Mouse (Mus musculus) cerebellum, postnatal 36 days (tissue): ENCODE results near the gene Clcn3.
A peak's percentile ranks its signal among the peaks of the same experiment; 100 is the strongest.

Experiments used
- DNase-seq, 2 experiments: peaks; one replicate each; pipeline ENCODE4 v3.0.0; 2021 to 2022; ENCODE audit warnings: mixed read lengths in 2 of 2

Gene Clcn3

GRCm38 (mm10) chr8:60951271-60951670 is 31.8 kb downstream of the Clcn3 start:
- peak in 1 of 2 experiments; percentile 49 for DNase-seq

- DNase-seq = no peak
These were observed 33.2 kb downstream of the Clcn3 start for GRCm38 (mm10) chr8:60949859-60950258.

GRCm38 (mm10) chr8:60947503-60947902 is 35.6 kb downstream of the Clcn3 start:
- DNase-seq = no peak

- no peak for DNase-seq
These were observed 40.2 kb downstream of the Clcn3 start for GRCm38 (mm10) chr8:60942867-60943266.

GRCm38 (mm10) chr8:60938717-60939424 is 44.2 kb downstream of the Clcn3 start:
- no peak for DNase-seq

DNA sequence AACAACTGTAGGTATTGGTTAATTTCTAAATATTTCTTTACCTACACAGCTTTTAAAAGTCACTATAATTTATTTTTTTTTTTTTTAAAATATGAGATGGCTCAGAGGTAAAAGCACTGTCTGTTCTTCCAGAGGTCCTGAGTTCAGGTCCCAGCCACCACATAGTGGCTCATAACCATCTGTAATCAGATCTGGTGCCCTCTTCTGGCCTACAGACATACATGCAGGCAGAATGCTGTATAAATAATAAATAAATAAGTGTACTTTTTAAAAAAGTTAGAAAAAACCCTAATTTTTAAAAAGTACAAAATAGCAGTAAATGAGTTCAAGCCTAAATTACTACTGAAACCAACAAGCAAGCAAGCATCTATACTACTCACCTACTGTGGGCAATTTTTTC is 49.5 kb downstream of the Clcn3 start:
- no peak for DNase-seq

- DNase-seq = no peak
These were observed 62.9 kb downstream of the Clcn3 start for GRCm38 (mm10) chr8:60920176-60920575.

- no peak for DNase-seq
These were observed 64.0 kb downstream of the Clcn3 start for GRCm38 (mm10) chr8:60919069-60919468.

DNA sequence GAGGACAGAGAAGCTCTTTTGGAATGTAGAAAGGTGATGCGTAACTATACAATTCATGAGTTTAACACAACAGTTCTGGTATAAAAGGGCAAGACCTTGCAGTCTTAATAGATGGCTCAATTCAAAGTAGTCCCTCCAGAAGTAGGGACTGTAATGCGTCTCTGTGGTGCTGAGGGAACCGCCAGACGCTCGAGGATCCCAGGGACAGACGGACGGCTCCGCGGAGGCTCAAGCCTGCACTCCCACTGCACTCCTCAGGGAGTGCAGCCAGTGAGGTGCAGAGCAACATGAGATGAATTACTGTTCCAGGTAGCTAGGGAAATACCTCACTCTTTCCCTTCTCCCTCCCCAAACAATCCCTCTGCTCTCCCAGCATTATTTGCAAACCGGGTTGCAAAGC is 70.5 kb downstream of the Clcn3 start:
- DNase-seq = no peak

GRCm38 (mm10) chr8:60912081-60912480 is 71.0 kb downstream of the Clcn3 start:
- DNase-seq = no peak

- peak in 1 of 2 experiments; percentile 14 for DNase-seq
These were observed 83.0 kb downstream of the Clcn3 start for GRCm38 (mm10) chr8:60900147-60900546.

- no peak for DNase-seq
These were observed 87.2 kb downstream of the Clcn3 start for GRCm38 (mm10) chr8:60895878-60896277.

DNA sequence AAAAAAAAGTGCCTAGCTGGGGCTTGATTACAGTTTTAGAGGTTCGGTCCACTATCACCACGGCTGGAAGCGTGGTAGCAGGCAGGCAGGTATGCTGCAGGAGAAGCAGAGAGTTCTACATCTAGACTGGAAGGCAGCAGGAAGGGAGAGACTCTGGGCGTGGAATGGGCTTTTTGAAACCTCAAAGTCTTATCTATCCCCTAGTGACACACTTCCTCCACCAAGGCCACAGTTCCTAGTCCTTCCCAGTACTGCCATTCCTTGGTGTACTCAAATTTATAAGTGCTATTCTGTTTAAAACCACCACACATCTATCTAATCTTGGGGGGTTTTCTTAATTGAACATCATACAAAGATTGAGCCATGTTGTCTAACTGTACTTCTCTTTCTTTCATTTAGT is 91.3 kb downstream of the Clcn3 start:
- no peak for DNase-seq

- DNase-seq = no peak
These were observed 92.6 kb downstream of the Clcn3 start for GRCm38 (mm10) chr8:60890520-60890874.

DNA sequence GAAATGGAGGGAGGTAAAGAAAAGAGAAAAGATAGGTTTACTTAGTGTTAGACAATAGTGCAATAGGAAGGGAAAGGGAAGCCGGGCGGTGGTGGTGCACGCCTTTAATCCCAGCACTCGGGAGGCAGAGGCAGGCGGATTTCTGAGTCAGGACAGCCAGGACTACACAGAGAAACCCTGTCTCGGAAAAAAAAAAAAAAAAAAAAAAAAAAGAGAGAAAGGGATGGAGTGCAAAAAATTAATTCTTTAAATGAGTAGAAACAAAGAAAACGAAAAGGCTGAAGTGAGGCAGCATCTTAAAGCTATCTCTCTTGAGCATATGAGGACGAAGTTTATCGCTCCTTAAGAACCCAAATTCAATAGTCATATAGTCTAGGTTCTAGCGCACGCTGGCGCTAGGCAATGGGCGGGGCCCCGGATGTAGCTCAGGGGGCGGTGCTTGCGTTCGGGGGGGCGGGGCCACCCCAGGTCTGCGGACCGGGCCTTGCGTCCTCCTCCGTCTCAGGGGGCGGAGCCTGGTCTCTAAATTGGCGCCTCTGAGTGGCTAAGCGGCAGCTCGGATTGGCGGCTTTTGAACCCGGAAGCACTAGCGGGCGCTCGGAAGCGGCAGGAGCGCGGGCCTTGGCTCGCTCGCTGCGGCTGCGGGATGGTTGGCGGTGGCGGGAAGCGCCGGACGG is 93.1 kb downstream of the Clcn3 start, which contains the start of gene Hpf1:
TSS of gene Hpf1 (plus strand) at position 576 of the 677 bp plus-strand sequence.
- peak; percentile 91 to 96 for DNase-seq

- no peak for DNase-seq
These were observed 93.8 kb downstream of the Clcn3 start for GRCm38 (mm10) chr8:60889131-60889842.

DNA sequence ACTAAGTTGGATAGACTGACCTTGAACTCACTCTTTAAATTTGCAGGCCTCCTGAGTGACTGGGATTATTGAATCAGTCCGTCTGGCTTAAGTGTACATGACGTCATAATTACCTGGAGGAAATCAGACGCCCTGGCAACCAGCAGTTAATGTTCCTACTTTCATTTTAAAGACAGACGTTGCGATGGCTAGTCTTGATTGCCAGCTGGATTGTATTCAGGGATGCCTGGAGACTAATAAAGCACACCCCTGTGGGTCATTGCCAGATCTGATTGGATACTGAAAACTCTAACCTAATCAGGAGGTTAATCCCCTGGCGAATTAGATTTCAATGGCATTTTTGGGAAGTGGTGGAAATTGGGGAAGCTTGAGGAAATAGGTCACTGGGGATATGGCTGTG is 96.4 kb downstream of the Clcn3 start:
- DNase-seq = no peak

DNA sequence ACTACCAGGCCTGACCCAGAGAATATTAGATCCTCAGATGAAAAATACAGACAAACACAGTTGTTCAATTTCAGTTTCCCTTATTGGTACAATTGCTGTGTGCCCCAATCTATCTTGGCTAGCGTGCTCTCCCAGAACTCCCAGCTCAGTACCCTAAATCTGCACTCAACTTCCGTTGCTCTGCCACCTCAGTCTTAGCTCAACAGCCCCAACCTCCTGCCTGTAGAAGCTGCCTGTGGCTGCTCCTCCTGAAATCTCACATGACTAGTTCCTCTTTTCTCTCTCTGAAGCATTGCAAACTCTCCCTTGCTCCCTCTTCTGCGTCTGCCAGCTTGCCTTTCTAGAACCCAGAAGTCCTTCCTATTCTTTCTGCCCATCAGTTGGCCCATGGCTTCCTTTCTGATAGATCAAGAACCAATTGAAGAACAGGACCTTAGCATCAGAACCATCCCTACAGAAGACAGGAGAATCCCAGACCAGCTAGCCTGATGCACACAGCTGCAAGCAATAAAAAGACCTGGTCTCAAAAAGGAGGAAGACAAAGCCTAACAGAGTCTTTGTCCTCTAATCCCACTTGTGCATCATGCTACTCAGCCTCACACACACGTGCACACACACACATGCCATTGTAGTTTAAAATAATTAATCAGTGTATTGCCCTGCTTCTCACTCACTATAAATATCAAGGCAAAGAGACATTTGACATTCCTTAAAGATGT is 99.5 kb downstream of the Clcn3 start:
- no peak for DNase-seq

GRCm38 (mm10) chr8:60878617-60879016 is 104.5 kb downstream of the Clcn3 start:
- DNase-seq = no peak

GRCm38 (mm10) chr8:60870231-60871193 is 112.6 kb downstream of the Clcn3 start:
- no peak for DNase-seq

DNA sequence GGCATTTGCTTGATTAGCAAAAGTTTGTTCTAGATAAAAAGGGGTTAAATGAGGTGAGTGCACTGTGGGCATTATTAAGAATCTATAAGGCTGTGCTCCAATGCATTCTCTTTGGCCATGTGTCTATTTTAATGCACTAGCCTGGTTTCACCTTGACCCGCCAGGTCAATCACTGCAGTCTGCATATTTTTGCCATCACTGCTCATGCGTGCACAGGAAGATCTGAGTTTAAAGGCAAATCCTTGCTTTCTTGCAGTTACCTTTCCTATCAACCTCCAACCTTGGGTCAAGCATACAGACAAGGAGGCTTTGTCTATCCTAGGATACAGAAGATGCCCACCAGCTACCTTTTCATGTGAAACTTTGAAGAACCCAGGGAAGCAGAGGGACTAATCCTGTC is 113.3 kb downstream of the Clcn3 start:
- no peak for DNase-seq
